Mouse (Mus musculus) limb, embryonic 14.5 days (tissue): Measurements from ENCODE around the gene Trim21. TPM values are rescaled to one million over a fixed set of nuclear protein-coding genes. Genes with fewer than 3 reads are reported as not detected.

Experiments
- ATAC-seq: fragments of 200-750 bp; cut with Nextera tagmentation; 2 replicates; pipeline ENCODE4 v1.8.0; 2017; ENCODE audit warnings: low read depth, moderate number of reproducible peaks, moderate TSS enrichment; ENCODE audit not compliant: low FRiP score
- DNase-seq: peaks from one replicate; pipeline ENCODE4 v3.0.0-alpha.2; 2015; ENCODE audit warnings: low spot score
- H3K27ac ChIP-seq: fragments of 300-500 bp; sonication (generic); replicated peaks from 2 replicates; pipeline ENCODE4 v1.5.1; 2014; ENCODE audit warnings: low read depth, mild to moderate bottlenecking, low read length, moderate library complexity, mixed read lengths
- H3K27me3 ChIP-seq: fragments of 300-500 bp; sonication (generic); 2 replicates; pipeline ENCODE4 v1.6.1; 2014; ENCODE audit warnings: low read length, mixed read lengths; ENCODE audit not compliant: control insufficient read depth, insufficient read depth
- H3K36me3 ChIP-seq: fragments of 300-500 bp; sonication (generic); 2 replicates; pipeline ENCODE4 v1.6.1; 2014; ENCODE audit warnings: mild to moderate bottlenecking, low read length, moderate library complexity, mixed read lengths; ENCODE audit not compliant: control insufficient read depth, insufficient read depth
- H3K4me1 ChIP-seq: fragments of 300-500 bp; sonication (generic); 2 replicates; pipeline ENCODE4 v1.6.1; 2014; ENCODE audit warnings: antibody characterized with exemption, low read length, mixed read lengths; ENCODE audit not compliant: control insufficient read depth, insufficient read depth
- H3K4me2 ChIP-seq: fragments of 300-500 bp; sonication (generic); replicated peaks from 2 replicates; pipeline ENCODE4 v1.6.1; 2014; ENCODE audit warnings: low read depth, mild to moderate bottlenecking, low read length, moderate library complexity; ENCODE audit not compliant: severe bottlenecking
- H3K4me3 ChIP-seq: fragments of 300-500 bp; sonication (generic); replicated peaks from 2 replicates; pipeline ENCODE4 v1.5.1; 2014; ENCODE audit warnings: low read length
- H3K9ac ChIP-seq: fragments of 300-500 bp; sonication (generic); 2 replicates; pipeline ENCODE4 v1.6.1; 2014; ENCODE audit warnings: mild to moderate bottlenecking, low read depth, low read length, moderate library complexity; ENCODE audit not compliant: severe bottlenecking
- H3K9me3 ChIP-seq: fragments of 300-500 bp; sonication (generic); 2 replicates; pipeline ENCODE4 v1.6.1; 2016; ENCODE audit warnings: low read length; ENCODE audit not compliant: control insufficient read depth
- POLR2A ChIP-seq: fragments of 200-500 bp; IDR thresholded peaks from 2 replicates; pipeline ENCODE4 v1.8.0; 2012; ENCODE audit warnings: inconsistent platforms, mild to moderate bottlenecking, moderate library complexity, borderline replicate concordance; ENCODE audit not compliant: insufficient read depth, insufficient read length; ENCODE audit errors: extremely low read depth
- whole genome bisulfite sequencing: fragments of 180-500 bp; shearing (Covaris S2); extraction: QIAGEN DNeasy Blood & Tissue Kit; methylation state at CpG from one replicate; pipeline ENCODE4 v1.1.7; 2014; 5-methylcytosine and 5-hydroxymethylcytosine counted together
- polyA plus RNA-seq, 2 experiments: library from polyadenylated mRNA; depleted of rRNA in 1 of 2; stranded (reverse) in 1 of 2; unstranded in 1 of 2; fragments of >200 nt; fragmentation: Nextera tagmentation in 1 of 2; extraction: Ambion mirVana in 1 of 2; gene quantifications; 2 replicates each; pipeline versions ENCODE4 v1.2.1 to v1.2.3; 2012 to 2014

Trim21 gene
- polyA plus RNA-seq, 2 experiments: 0.81 to 4.0 TPM

- WGBS: 88% methylated on average over 8 of the region's 8 CpGs
- ATAC-seq: no peak
- Histone ChIP-seq H3K9me3 (no peaks in the 10 kb centered on the region), H3K4me1 (no peaks in the 10 kb centered on the region), H3K9ac (no peak within 1 kb of the TSS), H3K36me3 (no peaks in the 10 kb centered on the region), H3K4me2 (no peak within 1 kb of the TSS), H3K27me3 (no peaks in the 10 kb centered on the region), H3K4me3 (no peak within 1 kb of the TSS), H3K27ac (no peak within 1 kb of the TSS)
- no peak for TF ChIP-seq POLR2A
- DNase-seq: no peak
Measured at GRCm38 (mm10) chr7:102571142-102571541, 5.9 kb upstream of the Trim21 start, which contains the start of gene Olfr550. Gene Olfr550, plus strand, starts transcription at chr7:102571442.

GRCm38 (mm10) chr7:102566219-102566618 is 933 bp upstream of the Trim21 start:
- ATAC-seq: no peak
- no peak for TF ChIP-seq POLR2A

GRCm38 (mm10) chr7:102553279-102553678 is 12.0 kb downstream of the Trim21 start:
- Histone ChIP-seq H3K27ac (no peak overlapping the region), H3K4me2 (no peak overlapping the region), H3K9ac (no peak overlapping the region), H3K9me3 (no peaks in the 10 kb centered on the region), H3K4me1 (no peaks in the 10 kb centered on the region), H3K36me3 (no peaks in the 10 kb centered on the region), H3K27me3 (no peaks in the 10 kb centered on the region), H3K4me3 (no peak overlapping the region)
- TF ChIP-seq POLR2A: no peak
- DNase-seq (no peak), ATAC-seq (no peak)
- WGBS: 69% methylated on average over 3 of the region's 3 CpGs

More at GRCm38 (mm10) chr7:102566219-102566618, 933 bp upstream of the Trim21 start:
- DNase-seq: no peak
- Histone ChIP-seq H3K4me1 (no peaks in the 10 kb centered on the region), H3K9me3 (no peaks in the 10 kb centered on the region), H3K4me3 (no peak overlapping the region), H3K27ac (no peak overlapping the region), H3K9ac (no peak overlapping the region), H3K4me2 (no peak overlapping the region), H3K36me3 (no peaks in the 10 kb centered on the region), H3K27me3 (no peaks in the 10 kb centered on the region)
- WGBS: 86% methylated on average over 4 of the region's 4 CpGs

- ATAC-seq (no peak), DNase-seq (no peak)
- H3K4me1 ChIP-seq: no peaks in the 10 kb centered on the region
- TF ChIP-seq POLR2A: no peak
- no peak within 1 kb of the TSS for H3K4me3 ChIP-seq
- no peak within 1 kb of the TSS for H3K27ac ChIP-seq
- no peak within 1 kb of the TSS for H3K4me2 ChIP-seq
- no peaks in the 10 kb centered on the region for H3K9me3 ChIP-seq
- WGBS: 91% methylated on average over 3 of the region's 3 CpGs
- H3K27me3 ChIP-seq: no peaks in the 10 kb centered on the region
- H3K9ac ChIP-seq: no peak within 1 kb of the TSS
- H3K36me3 ChIP-seq: no peaks in the 10 kb centered on the region
Measured at GRCm38 (mm10) chr7:102549570-102549969, 15.7 kb downstream of the Trim21 start, which contains the start of gene Olfr549. Gene Olfr549, plus strand, starts transcription at chr7:102549870.

- Histone ChIP-seq H3K9ac (no peak overlapping the region), H3K27me3 (no peaks in the 10 kb centered on the region), H3K4me3 (no peak overlapping the region), H3K27ac (no peak overlapping the region), H3K36me3 (no peaks in the 10 kb centered on the region), H3K9me3 (no peaks in the 10 kb centered on the region), H3K4me1 (no peaks in the 10 kb centered on the region), H3K4me2 (no peak overlapping the region)
- no peak for DNase-seq
- 59% methylated on average over 3 of the region's 3 CpGs for WGBS
- no peak for TF ChIP-seq POLR2A
- ATAC-seq: no peak
Measured at GRCm38 (mm10) chr7:102541251-102541650, 24.0 kb downstream of the Trim21 start.

- H3K36me3 ChIP-seq: no peaks in the 10 kb centered on the region
- WGBS: 76% methylated on average over 2 of the region's 2 CpGs
- H3K27me3 ChIP-seq: no peaks in the 10 kb centered on the region
- H3K4me2 ChIP-seq: no peak within 1 kb of the TSS
- no peaks in the 10 kb centered on the region for H3K4me1 ChIP-seq
- H3K9me3 ChIP-seq: no peaks in the 10 kb centered on the region
- H3K27ac ChIP-seq: no peak within 1 kb of the TSS
- ATAC-seq (no peak), DNase-seq (no peak)
- no peak for TF ChIP-seq POLR2A
- no peak within 1 kb of the TSS for H3K9ac ChIP-seq
- no peak within 1 kb of the TSS for H3K4me3 ChIP-seq
Measured at GRCm38 (mm10) chr7:102540596-102540995, 24.7 kb downstream of the Trim21 start, which contains the start of gene Olfr548-ps1. Gene Olfr548-ps1, plus strand, starts transcription at chr7:102540896.
